In genomic region chr6:117617951-117618350, GRCm38 (mm10) we compare ENCODE assay signal across 26 mouse cellular contexts.
DNase-seq lines count a peak whose midpoint lies in the region; ATAC-seq lines count a peak whose summit lies in the region.
"Had no signal": no experiment of that assay in that cellular context is flagged by ENCODE, and none has a peak within 500 bp of the region (broad histone marks: within the 10 kb centered on the region; RNA-seq: fewer than 3 reads in every experiment).

No protein-coding gene starts in this region.

- WGBS in intestine, embryonic 14.5 days: 75% methylated on average over 4 of the region's 4 CpGs
- WGBS in intestine, embryonic 16.5 days: 80% methylated on average over 4 of the region's 4 CpGs
- 81% methylated on average over 4 of the region's 4 CpGs for WGBS in limb, embryonic 10.5 days

- DNase-seq in heart, adult 11 months: peak; percentile 62
- DNase-seq in heart, postnatal 25 days (ENCODE audit: low spot score): no peak
- DNase-seq in intestine, embryonic 14.5 days (ENCODE audit: low spot score): peak; percentile 10
- peak; percentile 24 for DNase-seq in limb, embryonic 10.5 days (ENCODE audit: low spot score)
- no peak for DNase-seq in lung, postnatal 25 days (ENCODE audit: low spot score)
- DNase-seq: adrenal gland, adult 2 months; adrenal gland, postnatal 14 days; B cell, adult 2 months; cerebellum, adult 11 months; cerebellum, adult 2 months; cerebellum, adult 9-11 months; cerebellum, postnatal 25 days; gastrocnemius, postnatal 14 days; heart, adult 18-20 months; heart, postnatal 14 days; kidney, adult 2 months had no signal

- H3K4me1 ChIP-seq in intestine, embryonic 14.5 days (replicated peaks; ENCODE audit: control insufficient read depth, insufficient read depth, low read length): peaks cover 16% of the 10 kb centered on the region
- peaks cover 9% of the 10 kb centered on the region; the same call in 1 of the 2 replicates for H3K4me1 ChIP-seq in intestine, embryonic 16.5 days (ENCODE audit: control insufficient read depth, insufficient read depth, low read length)
- H3K4me1 ChIP-seq in limb, embryonic 10.5 days: peaks cover 23% of the 10 kb centered on the region
- H3K4me1 ChIP-seq: forebrain, embryonic 13.5 days; hindbrain, embryonic 12.5 days had no signal

- no peaks in the 10 kb centered on the region for H3K9me3 ChIP-seq in intestine, embryonic 14.5 days (ENCODE audit: control insufficient read depth, low read length)
- H3K9me3 ChIP-seq in intestine, embryonic 16.5 days (ENCODE audit: control insufficient read depth, low read length): no peaks in the 10 kb centered on the region
- no peaks in the 10 kb centered on the region for H3K9me3 ChIP-seq in limb, embryonic 10.5 days (replicated peaks)
- H3K9me3 ChIP-seq: embryonic facial prominence, embryonic 12.5 days; embryonic facial prominence, embryonic 15.5 days; forebrain, embryonic 13.5 days; heart, embryonic 12.5 days; hindbrain, embryonic 12.5 days had no signal

- H3K27ac ChIP-seq in intestine, embryonic 14.5 days (ENCODE audit: low read depth): no peak overlapping the region
- H3K27ac ChIP-seq in intestine, embryonic 16.5 days (ENCODE audit: low read length): no peak overlapping the region
- no peak overlapping the region for H3K27ac ChIP-seq in limb, embryonic 10.5 days
- H3K27ac ChIP-seq: embryonic facial prominence, embryonic 12.5 days; embryonic facial prominence, embryonic 15.5 days; forebrain, embryonic 13.5 days; hindbrain, embryonic 12.5 days had no signal

- ATAC-seq in intestine, embryonic 14.5 days (replicated peaks; ENCODE audit: low FRiP score, low TSS enrichment, low read depth): no peak
- ATAC-seq in intestine, embryonic 16.5 days: no peak
- ATAC-seq: forebrain, embryonic 13.5 days; forebrain, embryonic 16.5 days; hindbrain, embryonic 16.5 days; intestine, postnatal 0 days had no signal

- H3K4me3 ChIP-seq in intestine, embryonic 14.5 days (ENCODE audit: low read depth, low read length): no peak overlapping the region
- no peak overlapping the region for H3K4me3 ChIP-seq in intestine, embryonic 16.5 days (ENCODE audit: low read length)
- no peak overlapping the region for H3K4me3 ChIP-seq in limb, embryonic 10.5 days
- H3K4me3 ChIP-seq: embryonic facial prominence, embryonic 12.5 days; embryonic facial prominence, embryonic 15.5 days; forebrain, embryonic 13.5 days; heart, embryonic 12.5 days; hindbrain, embryonic 12.5 days had no signal

- H3K36me3 ChIP-seq in intestine, embryonic 14.5 days (ENCODE audit: control insufficient read depth, insufficient read depth, low read length): no peaks in the 10 kb centered on the region
- H3K36me3 ChIP-seq in intestine, embryonic 16.5 days (ENCODE audit: control insufficient read depth, insufficient read depth, low read length): no peaks in the 10 kb centered on the region
- H3K36me3 ChIP-seq in limb, embryonic 10.5 days: no peaks in the 10 kb centered on the region
- H3K36me3 ChIP-seq: embryonic facial prominence, embryonic 12.5 days; embryonic facial prominence, embryonic 15.5 days; G1E; heart, embryonic 12.5 days; hindbrain, embryonic 12.5 days had no signal

- H3K27me3 ChIP-seq in intestine, embryonic 14.5 days (replicated peaks; ENCODE audit: control insufficient read depth, insufficient read depth, low read length): no peaks in the 10 kb centered on the region
- H3K27me3 ChIP-seq in intestine, embryonic 16.5 days (replicated peaks; ENCODE audit: control insufficient read depth, insufficient read depth, low read length): no peaks in the 10 kb centered on the region
- no peaks in the 10 kb centered on the region for H3K27me3 ChIP-seq in limb, embryonic 10.5 days (ENCODE audit: low read depth, poor library complexity, severe bottlenecking)
- H3K27me3 ChIP-seq: embryonic facial prominence, embryonic 12.5 days; embryonic facial prominence, embryonic 15.5 days; forebrain, embryonic 13.5 days; hindbrain, embryonic 12.5 days had no signal

- H3K9ac ChIP-seq in intestine, embryonic 14.5 days (ENCODE audit: low read length): no peak overlapping the region
- H3K9ac ChIP-seq in intestine, embryonic 16.5 days (ENCODE audit: low read depth, low read length): no peak overlapping the region
- H3K9ac ChIP-seq: embryonic facial prominence, embryonic 12.5 days; embryonic facial prominence, embryonic 15.5 days; forebrain, embryonic 13.5 days; heart, embryonic 12.5 days; hindbrain, embryonic 12.5 days had no signal

- H3K4me2 ChIP-seq in intestine, embryonic 14.5 days (ENCODE audit: low read length): no peak overlapping the region
- no peak overlapping the region for H3K4me2 ChIP-seq in intestine, embryonic 16.5 days (ENCODE audit: low read depth, low read length)
- H3K4me2 ChIP-seq: embryonic facial prominence, embryonic 12.5 days; embryonic facial prominence, embryonic 15.5 days; forebrain, embryonic 13.5 days; hindbrain, embryonic 12.5 days had no signal

- intact Hi-C loops in heart, postnatal 25 days (cut with DNase I): no loop called here

Comparison
In these comparisons a context has a peak if more than half of its experiments do, and no peak if none do; other contexts are left out.
1. DNase-seq: peak in heart, adult 11 months (single experiment), intestine, embryonic 14.5 days (single experiment) and limb, embryonic 10.5 days (single experiment); none in heart, postnatal 25 days (single experiment) and lung, postnatal 25 days (single experiment).